Mouse (Mus musculus): Measurements from ENCODE around the gene Prkrip1.
A peak's percentile ranks its signal among the peaks of the same experiment; 100 is the strongest.
"Not testable (repeated sequence)": the region's sequence is repeated elsewhere in the genome, so short reads cannot be mapped to it uniquely, and the experiment has no call there.

The Prkrip1 gene

DNA sequence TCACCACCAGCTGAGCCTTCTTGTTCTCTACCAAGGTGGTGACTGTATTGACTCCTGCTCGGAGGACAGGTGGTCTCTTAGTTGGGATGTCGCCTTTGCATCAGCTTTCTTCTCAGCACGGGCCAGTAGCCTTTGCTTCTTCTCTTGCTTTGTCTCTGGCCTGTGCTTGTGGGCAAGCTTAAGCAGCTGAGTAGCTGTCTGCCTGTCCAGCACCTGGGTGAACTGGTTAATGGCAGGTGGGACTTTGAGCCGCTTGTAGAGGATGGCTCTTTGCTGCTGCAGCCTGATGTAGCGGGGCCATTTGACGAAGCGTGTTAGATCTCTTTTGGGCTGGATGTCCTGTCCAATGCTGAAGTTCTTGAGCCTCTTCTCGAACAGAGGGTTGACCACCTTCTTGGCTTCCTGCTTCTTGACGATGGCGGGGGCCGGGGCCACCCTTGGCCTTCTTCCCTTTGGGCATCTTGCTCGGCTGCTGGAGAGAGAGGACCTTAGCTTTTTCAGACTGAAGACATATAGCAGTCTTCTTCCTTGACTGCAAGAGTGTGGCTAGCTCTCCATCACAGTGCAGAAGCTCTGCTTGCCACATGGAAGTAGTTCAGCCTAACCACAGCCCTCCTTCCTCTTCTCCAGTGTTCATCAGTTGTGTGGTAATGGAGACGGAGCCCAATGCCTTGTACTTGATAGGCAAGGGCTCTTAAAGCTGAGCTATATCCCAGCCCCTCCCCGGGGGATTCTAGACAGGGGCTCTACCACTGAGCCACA is 12.8 kb upstream of the Prkrip1 start:
- not testable (repeated sequence) for DNase-seq (ENCODE audit: low read depth, low spot score)

DNA sequence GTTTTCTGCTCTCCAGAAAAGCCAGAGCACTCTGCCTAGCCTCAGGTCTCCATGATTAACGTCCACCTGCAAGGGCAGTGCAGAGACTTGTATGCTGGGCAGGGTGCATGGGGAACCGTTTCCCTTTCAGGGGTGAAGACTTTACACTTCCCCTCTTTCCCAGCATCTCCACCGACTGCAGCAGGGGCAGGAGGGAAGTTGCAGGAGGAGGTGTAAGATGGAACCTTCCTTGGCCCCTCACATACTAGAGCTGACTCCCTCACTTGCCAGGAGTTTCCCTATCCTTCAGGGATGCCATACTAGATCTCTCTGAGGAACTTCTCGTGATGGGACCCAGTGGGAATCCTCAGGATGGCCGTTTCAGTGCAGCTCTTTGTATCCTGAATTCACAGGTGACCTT is 11.8 kb upstream of the Prkrip1 start:
- no peak for DNase-seq (ENCODE audit: low read depth, low spot score)

DNA sequence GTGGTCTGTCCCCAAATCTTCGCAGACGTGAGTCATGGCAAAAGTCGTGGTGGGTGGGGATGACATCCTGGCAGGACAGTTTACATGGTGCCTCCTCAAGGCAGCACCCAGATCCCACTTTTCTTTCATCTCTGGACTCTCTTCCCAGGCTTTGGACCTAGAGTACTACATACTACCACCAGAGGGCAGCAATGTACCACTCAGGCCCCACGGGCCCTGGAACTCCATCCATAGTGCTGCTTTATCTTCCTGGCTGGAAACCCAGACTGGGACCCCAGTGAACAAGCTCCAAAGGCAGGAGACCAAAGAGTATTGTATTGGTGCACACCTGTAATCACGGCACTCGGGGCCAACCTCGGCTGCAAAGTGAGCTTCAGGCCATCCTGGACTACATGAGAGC is 3.1 kb upstream of the Prkrip1 start:
- peak; percentile 40 for DNase-seq (ENCODE audit: low read depth, low spot score)

DNA sequence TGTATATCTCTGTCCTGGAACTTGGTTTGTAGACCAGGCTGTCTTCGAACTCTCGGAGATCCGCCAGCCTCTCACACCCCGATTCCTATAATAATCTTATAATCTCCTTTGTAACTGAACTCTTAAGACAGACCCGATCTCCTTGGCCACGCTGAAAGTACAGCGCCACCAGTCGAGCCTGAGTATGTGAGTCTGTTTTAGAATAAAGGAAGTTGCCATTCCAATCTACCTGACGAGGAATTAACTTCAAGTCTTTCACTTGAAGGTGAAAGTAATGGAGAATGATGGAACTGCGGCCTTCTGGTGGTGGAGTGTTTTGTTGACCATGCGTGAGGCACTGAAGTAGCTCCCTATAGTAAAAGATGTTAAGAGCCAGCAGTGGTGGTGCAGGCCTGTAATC is 763 bp upstream of the Prkrip1 start:
- no peak for DNase-seq (ENCODE audit: low read depth, low spot score)

DNA sequence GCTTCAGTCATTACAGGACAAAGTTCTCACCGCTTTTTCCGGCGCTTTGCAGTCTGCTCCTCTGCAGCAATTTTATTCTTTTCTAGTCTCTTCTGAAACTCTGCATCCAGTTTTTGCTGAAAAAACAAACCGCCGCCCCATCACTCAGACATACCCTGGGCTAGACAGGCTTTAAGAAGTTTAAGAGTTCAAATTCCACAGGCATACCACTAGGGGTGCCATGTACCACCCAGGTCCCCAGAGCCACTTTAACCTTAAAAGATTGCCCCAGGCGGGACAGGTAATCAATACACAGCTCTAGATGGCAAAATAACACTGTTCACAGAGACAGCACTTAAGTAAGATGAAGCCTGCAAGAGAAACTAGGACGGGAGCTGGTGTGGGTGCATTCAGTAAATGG is 6.9 kb downstream of the Prkrip1 start:
- DNase-seq (ENCODE audit: low read depth, low spot score): no peak

DNA sequence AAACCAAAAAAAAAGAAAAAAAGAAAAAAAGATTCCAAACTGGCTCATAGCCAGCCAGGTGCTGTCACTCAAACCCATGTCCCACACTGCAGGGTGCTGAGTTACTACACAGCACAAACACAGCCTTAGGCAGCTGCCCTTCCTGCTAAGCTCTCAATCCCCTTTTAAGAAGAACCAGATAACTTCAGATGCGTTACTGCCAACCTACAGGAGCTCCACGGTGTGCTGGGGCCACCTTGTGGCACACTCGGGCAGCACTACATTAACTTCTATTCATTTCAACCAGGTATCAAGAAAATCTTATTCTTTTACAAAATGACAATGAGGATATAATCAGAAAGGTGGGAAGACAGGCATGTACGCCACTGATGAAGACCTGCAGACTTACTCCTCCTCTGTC is 12.0 kb downstream of the Prkrip1 start:
- DNase-seq (ENCODE audit: low read depth, low spot score): no peak

DNA sequence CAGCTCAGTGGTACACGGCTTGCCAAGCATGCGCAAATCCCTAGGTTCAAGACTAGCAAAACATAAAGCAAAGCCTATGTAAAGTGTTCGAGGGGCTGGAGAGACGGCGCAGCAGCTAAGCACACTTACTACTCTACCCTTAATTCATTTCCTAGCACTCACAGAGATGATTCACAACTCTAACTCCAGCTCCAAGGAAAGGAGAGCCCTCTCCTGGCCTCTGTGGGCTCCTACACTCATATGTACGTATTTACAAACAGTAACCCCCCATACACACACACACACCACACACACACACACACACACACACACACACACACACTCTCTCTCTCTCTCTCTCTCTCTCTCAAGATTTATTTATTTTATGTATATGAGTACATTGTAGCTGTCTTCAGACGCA is 15.0 kb downstream of the Prkrip1 start:
- DNase-seq (ENCODE audit: low read depth, low spot score): no peak

DNA sequence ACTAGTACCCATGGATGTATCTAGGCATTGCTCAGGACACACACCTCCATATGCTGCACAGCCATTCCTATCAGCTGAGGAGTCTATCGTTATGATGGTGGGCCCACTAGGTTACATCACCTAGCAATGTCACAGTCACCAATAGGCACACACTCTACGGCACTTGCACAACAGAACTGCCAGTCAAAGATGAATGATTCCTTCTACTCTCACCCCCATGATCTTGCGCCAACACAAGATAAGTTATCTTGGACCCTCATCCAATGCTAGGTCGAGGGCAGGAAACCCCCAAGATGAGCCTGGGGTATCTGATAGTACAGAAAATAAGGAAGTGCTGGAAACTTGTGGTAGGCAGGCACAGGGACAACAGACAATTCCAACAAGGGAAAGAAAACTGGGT is 15.9 kb downstream of the Prkrip1 start:
- DNase-seq (ENCODE audit: low read depth, low spot score): no peak

DNA sequence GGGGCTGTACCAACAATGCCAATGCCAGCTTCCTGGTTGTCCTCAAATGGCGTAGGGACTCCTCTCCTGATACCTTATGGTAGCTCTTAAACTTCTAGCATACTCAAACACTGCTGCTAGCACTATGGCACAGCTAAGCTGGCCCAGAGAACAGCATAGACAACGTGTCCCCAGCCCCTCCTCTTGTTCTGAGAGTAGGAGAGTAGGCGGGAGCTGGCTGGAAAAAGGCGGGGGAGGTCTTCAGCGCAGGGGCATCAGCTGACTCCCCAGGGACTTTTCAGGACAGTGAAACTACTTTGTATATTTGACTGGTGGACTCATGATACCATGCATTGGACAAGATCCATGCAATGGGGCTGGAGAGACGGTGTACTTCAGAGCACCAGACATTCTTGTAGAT is 16.7 kb downstream of the Prkrip1 start:
- DNase-seq (ENCODE audit: low read depth, low spot score): no peak

DNA sequence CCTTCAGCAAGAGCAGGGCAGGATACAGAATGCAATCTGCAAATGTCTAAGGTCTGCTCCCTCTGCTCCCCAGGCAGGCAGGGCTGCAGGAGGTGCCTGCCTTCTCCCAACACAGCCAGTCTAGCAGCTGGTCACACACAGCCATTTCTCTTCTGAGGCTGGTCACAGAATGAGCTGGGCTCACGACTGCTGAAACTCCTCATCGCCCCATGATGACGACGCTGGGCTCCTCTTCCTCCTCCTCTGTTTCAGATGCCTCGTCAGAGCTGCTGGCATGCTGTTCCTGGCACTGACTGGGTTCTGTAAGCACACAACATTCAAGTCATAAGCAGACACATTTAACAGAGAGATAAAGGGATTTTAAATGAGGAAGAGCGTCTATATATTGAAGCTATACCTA is 17.6 kb downstream of the Prkrip1 start:
- DNase-seq (ENCODE audit: low read depth, low spot score): no peak

DNA sequence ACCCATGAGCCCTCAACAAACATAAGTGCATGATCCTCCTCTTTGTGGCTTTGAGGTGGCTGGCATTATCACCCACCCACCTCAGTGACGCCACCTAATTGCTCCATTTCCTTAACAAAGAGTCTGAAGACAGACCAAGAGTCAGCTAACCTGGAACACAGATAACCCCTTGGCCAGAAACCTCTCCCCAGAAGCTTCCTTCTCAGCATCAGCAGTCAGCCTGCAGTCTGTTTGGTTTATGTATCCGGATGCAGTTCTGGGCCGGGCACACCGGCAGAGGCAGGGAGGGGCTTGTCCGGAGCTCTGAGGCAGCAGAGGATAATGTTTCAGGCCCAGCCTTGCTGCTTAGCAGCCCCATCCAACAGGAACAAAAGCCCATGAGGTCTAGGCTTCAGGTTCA is 19.2 kb downstream of the Prkrip1 start:
- no peak for DNase-seq (ENCODE audit: low read depth, low spot score)

DNA sequence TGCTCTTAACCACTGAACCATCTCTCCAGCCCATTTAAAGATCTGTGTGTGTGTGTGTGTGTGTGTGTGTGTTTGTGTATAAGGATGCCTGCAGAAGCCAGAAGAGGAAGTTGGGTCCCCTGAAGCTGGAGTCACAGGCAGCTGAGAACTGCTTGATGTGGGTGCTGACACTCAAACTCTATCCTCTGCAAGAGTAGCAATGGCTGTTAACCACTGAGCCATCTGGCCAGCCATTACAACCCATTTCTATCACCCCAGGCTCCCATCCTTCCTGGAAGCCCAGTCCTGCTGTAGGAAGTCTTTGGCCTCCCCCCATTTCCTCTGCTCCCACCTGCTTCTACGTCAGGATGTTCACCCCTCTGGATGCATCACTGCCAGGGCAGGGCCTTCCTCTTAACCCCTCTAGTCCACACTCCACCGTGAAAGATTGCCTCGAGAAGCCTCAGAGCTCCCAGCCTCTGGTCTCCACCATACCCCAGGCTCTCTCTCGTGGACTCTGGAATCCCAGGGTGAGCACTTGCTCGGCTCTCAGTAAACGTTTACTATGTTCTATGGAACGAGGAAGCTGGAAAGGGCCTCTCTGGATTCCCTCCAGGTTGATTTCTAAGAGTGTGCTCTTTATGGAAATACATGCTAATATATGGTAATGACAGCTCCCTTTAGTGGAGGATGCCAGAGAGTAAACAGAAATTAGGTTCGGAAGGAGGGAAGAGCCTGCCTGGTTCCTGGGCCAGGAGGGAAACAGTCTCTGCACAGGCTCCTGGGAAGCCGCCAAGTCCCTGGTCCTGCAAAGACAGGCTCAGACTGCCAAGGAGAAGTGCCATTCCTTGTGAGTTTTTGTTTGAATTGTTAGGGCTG is 24.9 kb downstream of the Prkrip1 start:
- peak; percentile 68 for DNase-seq (ENCODE audit: low read depth, low spot score)

DNA sequence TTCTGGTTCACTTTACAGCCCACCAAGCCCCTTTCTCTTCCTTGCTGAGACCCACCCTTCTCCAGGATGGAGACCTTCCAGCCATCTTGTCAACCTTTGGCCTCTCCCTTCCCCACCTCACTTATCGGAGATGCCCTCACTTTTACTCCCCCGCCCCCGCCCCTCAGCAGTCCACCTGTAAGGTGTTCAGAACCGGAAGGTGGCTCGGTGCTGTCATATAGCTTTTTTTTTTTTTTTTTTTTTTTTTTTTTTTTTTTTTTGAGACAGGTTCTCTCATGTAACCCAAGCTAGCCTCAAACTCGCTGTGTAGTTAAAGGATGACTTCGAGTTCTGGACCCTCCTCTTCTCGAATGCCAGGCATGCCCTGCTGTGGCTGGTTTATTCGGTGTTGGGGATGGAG is 25.8 kb downstream of the Prkrip1 start:
- DNase-seq (ENCODE audit: low read depth, low spot score): no peak

DNA sequence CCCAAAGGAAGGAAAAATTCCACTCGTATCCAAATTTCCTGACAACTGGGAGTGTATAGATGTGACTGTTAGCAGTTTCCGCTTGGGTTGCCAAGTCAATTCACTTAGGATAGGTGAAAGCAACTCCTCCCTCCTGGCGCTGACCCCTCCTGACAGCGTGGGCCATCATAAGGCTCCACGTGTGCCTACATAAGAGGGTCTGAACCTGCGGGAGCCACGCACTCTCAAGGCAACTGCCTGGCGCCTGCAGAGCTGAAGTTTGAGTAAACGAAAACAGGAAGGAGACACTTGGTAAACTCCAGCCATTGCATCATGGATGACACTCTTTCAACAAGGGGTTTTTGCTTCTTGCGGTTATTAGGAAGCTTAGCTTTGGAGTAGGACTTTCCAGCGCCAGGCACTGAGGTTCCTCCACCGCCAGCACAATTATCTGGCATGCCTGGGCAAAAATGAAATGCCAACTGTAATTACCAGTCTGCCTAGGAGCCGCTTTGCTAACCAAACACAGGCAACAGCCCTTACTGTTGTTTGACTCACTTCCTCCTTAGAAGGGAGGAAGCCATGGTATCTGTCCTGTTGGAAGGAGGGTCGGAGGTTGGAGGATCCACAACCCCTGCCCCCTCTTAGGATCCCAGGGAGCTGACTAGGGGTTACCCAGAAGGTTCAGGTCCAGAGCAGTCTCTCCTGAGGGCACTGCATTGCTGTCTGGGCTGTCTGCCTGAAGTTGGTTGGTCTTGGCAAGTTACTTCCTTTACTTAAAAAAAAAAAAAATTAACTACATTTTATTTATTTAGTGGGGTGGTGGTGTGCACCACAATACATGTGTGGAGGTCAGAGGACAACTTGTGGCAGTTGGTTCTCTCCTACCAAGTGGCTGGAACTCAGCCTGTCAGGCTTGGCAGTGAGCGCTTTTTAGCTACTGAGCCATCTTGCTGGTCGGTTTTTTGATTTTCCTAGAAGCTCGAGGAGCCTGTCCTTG is 27.1 kb downstream of the Prkrip1 start:
- no peak for DNase-seq (ENCODE audit: low read depth, low spot score)

DNA sequence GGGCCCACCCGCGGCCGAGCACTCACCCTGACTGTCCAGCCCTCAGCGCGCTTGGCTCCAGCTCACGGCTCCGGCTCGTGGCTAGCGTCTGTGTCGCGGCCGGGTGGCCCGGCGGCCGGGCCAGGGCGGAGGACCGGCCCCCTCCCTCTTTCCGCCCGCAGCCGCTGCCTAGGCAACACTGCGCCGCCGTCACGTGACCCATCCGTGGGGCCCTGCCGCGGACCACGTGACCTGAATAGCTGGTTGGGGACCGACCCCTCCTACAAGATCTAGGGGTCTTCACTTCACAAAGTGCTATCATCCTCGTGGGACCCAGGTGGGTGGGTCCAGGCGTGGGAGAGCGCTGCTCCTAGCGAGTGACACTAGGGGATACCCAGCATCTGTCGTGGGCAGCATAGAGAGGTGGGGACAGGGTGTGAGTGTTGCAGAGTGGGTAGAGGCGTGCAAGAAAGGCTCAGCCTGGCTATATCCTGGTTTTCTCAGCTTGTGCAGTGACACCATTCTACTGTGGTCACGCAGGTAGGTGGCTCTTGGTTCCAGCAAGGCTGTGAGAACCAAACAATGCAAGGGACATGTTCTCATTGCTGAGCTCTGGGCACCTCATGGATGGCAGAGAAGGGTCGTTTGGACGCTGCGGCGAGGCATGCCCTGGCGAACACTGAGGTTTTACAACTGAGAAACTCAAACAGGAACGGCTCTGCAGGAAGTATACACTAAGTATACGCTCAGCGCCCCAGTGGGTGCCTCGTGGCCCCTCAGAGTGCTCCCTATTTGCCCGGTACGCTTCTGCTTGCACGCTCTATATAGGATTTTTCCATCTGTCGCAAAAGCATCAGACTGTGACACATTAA is 28.0 kb downstream of the Prkrip1 start, which contains the start of gene Orai2:
TSS of gene Orai2 (minus strand) at position 202 of the 851 bp plus-strand sequence.
- DNase-seq (ENCODE audit: low read depth, low spot score): peak; percentile 65

DNA sequence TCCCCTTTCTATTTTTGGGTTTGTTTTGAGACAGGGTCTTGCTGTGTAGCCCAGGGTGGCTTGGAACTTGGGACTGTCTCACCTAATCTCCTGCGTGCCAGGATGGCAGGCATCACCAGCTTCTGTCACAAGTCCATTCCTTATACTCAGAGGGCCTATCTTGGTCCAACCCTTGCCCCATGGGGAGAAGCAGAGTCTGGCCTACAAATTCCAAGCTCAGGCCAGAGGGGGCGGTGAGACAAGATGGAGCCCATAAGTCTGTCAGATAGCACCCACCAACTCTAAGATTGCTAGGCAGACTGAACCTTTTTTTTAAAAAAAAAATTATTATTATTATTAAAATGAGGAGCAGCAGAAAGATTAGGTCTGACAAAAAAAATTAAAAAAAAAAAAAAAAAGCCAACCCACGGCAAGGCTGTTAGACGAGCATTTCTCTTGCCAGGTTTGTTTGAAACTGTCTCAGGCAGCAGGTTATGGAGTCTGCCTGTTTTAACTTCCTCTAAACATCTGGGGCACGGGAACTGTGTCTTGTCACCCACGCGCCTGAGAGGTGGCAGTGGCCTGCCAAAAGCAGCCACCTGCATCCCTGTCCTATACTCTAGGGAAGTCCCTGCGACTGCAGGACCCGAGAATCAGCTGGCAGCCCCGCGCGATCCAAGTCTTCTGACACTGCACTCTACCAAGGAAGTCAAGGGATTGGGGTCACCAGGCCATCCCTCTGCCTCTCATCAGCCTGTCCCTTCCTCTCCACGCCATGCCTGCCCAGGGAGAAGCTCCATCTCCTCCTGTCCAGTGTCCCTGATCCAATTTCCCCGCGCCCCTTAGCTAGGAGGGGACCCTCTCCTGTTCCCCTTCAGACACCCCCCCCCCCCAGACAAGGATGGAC is 28.9 kb downstream of the Prkrip1 start:
- DNase-seq (ENCODE audit: low read depth, low spot score): no peak

DNA sequence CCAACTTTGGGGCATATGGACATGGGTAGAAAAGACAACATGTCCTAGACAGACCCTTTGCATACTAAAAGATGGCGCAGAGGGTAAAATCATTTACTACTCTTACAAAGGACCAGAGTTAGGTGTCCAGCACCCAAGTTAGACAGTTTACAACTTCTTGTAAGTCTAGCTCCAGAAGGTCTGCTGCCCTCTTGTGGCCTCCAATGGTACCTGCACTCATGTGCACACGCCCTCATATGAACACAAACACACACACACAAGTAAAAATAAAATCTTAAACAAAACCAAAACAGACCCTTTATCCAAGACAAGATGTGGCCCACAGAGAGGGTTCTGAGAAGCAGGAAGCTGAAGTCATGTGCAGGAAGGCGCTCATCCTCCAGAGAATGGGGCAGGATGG is 30.7 kb downstream of the Prkrip1 start:
- DNase-seq (ENCODE audit: low read depth, low spot score): no peak

DNA sequence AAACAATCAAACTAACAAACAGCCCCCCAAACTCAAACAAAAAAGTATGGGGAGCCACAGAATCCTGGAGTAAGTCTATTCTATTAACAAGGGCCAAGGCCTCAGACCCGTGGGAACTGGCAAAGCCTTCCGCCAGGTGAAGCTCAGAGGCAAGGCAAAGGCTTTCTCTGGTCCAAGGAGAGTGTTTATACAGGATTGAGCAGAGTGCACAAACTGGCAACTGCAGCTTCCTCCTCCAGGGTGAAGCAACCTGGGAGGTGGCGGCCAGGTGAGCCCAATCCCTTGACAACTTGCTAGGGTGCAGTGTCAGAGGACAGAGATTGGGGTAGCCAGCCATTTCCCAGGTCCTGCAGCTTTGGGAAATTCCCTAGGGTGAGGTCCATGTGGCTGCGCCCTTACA is 31.5 kb downstream of the Prkrip1 start:
- no peak for DNase-seq (ENCODE audit: low read depth, low spot score)

DNA sequence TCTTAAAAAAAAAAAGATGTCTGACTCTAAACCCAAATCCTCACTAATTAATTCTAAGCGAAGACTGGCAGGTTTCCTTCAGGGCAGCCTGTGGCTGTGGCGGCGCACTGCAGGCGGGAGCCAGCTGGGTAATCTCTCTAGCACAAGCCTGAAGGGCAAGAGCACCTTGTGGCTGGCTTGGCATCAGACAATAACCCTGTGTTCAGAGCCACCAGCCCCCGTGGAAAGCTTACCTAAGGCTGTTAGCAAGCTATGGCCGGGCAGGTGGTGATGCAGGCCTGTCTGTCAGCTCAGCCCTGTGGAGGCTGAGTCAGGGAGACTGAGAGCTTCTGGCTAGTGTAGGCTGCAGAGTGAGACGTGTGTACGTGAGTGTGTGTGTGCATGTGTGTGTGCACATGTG is 33.5 kb downstream of the Prkrip1 start:
- no peak for DNase-seq (ENCODE audit: low read depth, low spot score)

Measured in brain, embryonic 18.5 days (tissue).